In genomic region chr1:74296477-74296876, GRCm38 (mm10) we compare ENCODE assay signal across 8 mouse cellular contexts. TPM values are rescaled to one million over a fixed set of nuclear protein-coding genes. Genes with fewer than 3 reads are reported as not detected.
DNase-seq lines count a peak whose midpoint lies in the region; ATAC-seq and TF ChIP-seq lines count a peak whose summit lies in the region.

No protein-coding gene starts in this region.

- peaks cover 27% of the 10 kb centered on the region for H3K36me3 ChIP-seq in intestine, postnatal 0 days (ENCODE audit: control insufficient read depth, insufficient read depth)
- peaks cover 34% of the 10 kb centered on the region for H3K36me3 ChIP-seq in neural tube, embryonic 13.5 days

- intact Hi-C loops in left cerebral cortex, adult 2 months (cut with DNase I) = no loop called here
- intact Hi-C loops in left cerebral cortex, postnatal 4 days (cut with DNase I) = loop anchor here (10.0 kb wide), 1 partner anchor 158 kb away; no protein-coding TSS in a partner anchor

- no peaks in the 10 kb centered on the region for H3K27me3 ChIP-seq in intestine, postnatal 0 days (replicated peaks; ENCODE audit: control insufficient read depth, insufficient read depth, low read length)
- peaks cover 1% of the 10 kb centered on the region; the same call in 1 of the 2 replicates for H3K27me3 ChIP-seq in neural tube, embryonic 13.5 days

- TF ChIP-seq CTCF in left cerebral cortex, adult 2 months (IDR thresholded peaks at IDR 0.05) = no peak
- no peak for TF ChIP-seq CTCF in intestine, postnatal 0 days (IDR thresholded peaks at IDR 0.05; ENCODE audit: low read depth)

- peak overlapping the region; percentile 92 for H3K27ac ChIP-seq in left cerebral cortex, adult 2 months
- H3K27ac ChIP-seq in intestine, postnatal 0 days (ENCODE audit: low read depth, low read length) = peak overlapping the region; percentile 98
- peak overlapping the region; percentile 90 for H3K27ac ChIP-seq in neural tube, embryonic 13.5 days (replicated peaks)

- WGBS in intestine, postnatal 0 days = 15% methylated on average over 6 of the region's 6 CpGs
- WGBS in neural tube, embryonic 13.5 days = 70% methylated on average over 6 of the region's 6 CpGs

- no peaks in the 10 kb centered on the region for H3K9me3 ChIP-seq in intestine, postnatal 0 days (ENCODE audit: control insufficient read depth)
- H3K9me3 ChIP-seq in neural tube, embryonic 13.5 days = no peaks in the 10 kb centered on the region

- H3K4me1 ChIP-seq in intestine, postnatal 0 days (replicated peaks; ENCODE audit: control insufficient read depth, insufficient read depth, low read length) = peaks cover 50% of the 10 kb centered on the region
- H3K4me1 ChIP-seq in neural tube, embryonic 13.5 days (replicated peaks) = peaks cover 30% of the 10 kb centered on the region

- peak overlapping the region; percentile 70 for H3K4me2 ChIP-seq in intestine, postnatal 0 days (replicated peaks; ENCODE audit: low read depth)
- peak overlapping the region; percentile 38; the same call in 1 of the 2 replicates for H3K4me2 ChIP-seq in neural tube, embryonic 13.5 days

- peak; percentile 46 for DNase-seq in adrenal gland, adult 2 months
- DNase-seq in adrenal gland, postnatal 14 days = no peak
- DNase-seq in left cerebral cortex, adult 2 months (ENCODE audit: extremely low spot score in 1 of 2, low spot score in 2 of 2) = no peak
- no peak for DNase-seq in left cerebral cortex, postnatal 4 days
- no peak for DNase-seq in B cell, adult 2 months

- ATAC-seq in intestine, postnatal 0 days = no peak
- no peak for ATAC-seq in neural tube, embryonic 13.5 days (ENCODE audit: low read depth)
- ATAC-seq in CD4-positive, CD25-positive, alpha-beta regulatory T cell, adult 4 months = no peak

- peak overlapping the region; percentile 53 for H3K9ac ChIP-seq in intestine, postnatal 0 days (ENCODE audit: low read depth, low read length)
- H3K9ac ChIP-seq in neural tube, embryonic 13.5 days = peak overlapping the region; percentile 58

- peak overlapping the region; percentile 22; the same call in 1 of the 2 replicates for H3K4me3 ChIP-seq in left cerebral cortex, adult 2 months
- peak overlapping the region; percentile 33 for H3K4me3 ChIP-seq in intestine, postnatal 0 days (ENCODE audit: low read depth, low read length)
- no peak overlapping the region for H3K4me3 ChIP-seq in neural tube, embryonic 13.5 days

RNA-seq across cellular contexts. Expression of gene Tmbim1, which starts 8.9 kb away (rescaled TPM):
- total RNA-seq in adrenal gland, adult 2 months (2021) = 100 to 1,000 TPM in 1 of 2 experiments, 10 to 100 TPM in 1; 98.3 to 115 TPM
- polyA plus RNA-seq in adrenal gland, adult 2 months (2012; rRNA removed) = 834 and 852 TPM in 2 replicates
- total RNA-seq in adrenal gland, postnatal 14 days (2021) = 66.7 and 82.3 TPM in 2 replicates
- total RNA-seq in left cerebral cortex, adult 2 months (2021) = 10 to 100 TPM; 19.4 to 22.0 TPM
- 1 to 10 TPM; 5.2 to 5.3 TPM for total RNA-seq in left cerebral cortex, postnatal 4 days (2021)
- 47.4 and 49.1 TPM in 2 replicates for polyA plus RNA-seq in intestine, postnatal 0 days (2015; fragmentation: Nextera tagmentation; extraction: Ambion mirVana)
- polyA plus RNA-seq in neural tube, embryonic 13.5 days (2015; fragmentation: Nextera tagmentation; extraction: Ambion mirVana) = 9.0 and 10.9 TPM in 2 replicates
- 10 to 100 TPM; 16.7 to 27.5 TPM for polyA plus RNA-seq in CD4-positive, CD25-positive, alpha-beta regulatory T cell, adult 4 months (2017; shearing (Covaris generic))

RNA-seq across cellular contexts. Expression of gene Pnkd, which starts 11.7 kb away (rescaled TPM):
- total RNA-seq in adrenal gland, adult 2 months (2021) = 10 to 100 TPM; 61.1 to 85.1 TPM
- polyA plus RNA-seq in adrenal gland, adult 2 months (2012; rRNA removed) = 92.9 and 106 TPM in 2 replicates
- 111 and 115 TPM in 2 replicates for total RNA-seq in adrenal gland, postnatal 14 days (2021)
- total RNA-seq in left cerebral cortex, adult 2 months (2021) = 100 to 1,000 TPM; 155 to 164 TPM
- total RNA-seq in left cerebral cortex, postnatal 4 days (2021) = 10 to 100 TPM; 98.6 to 99.4 TPM
- 103 and 107 TPM in 2 replicates for polyA plus RNA-seq in intestine, postnatal 0 days (2015; fragmentation: Nextera tagmentation; extraction: Ambion mirVana)
- polyA plus RNA-seq in neural tube, embryonic 13.5 days (2015; fragmentation: Nextera tagmentation; extraction: Ambion mirVana) = 104 and 119 TPM in 2 replicates
- 10 to 100 TPM; 78.8 to 83.8 TPM for polyA plus RNA-seq in CD4-positive, CD25-positive, alpha-beta regulatory T cell, adult 4 months (2017; shearing (Covaris generic))

RNA-seq across cellular contexts. Expression of gene Aamp, which starts 11.9 kb away (rescaled TPM):
- total RNA-seq in adrenal gland, adult 2 months (2021) = 100 to 1,000 TPM; 144 to 177 TPM
- polyA plus RNA-seq in adrenal gland, adult 2 months (2012; rRNA removed) = 180 and 188 TPM in 2 replicates
- 155 and 165 TPM in 2 replicates for total RNA-seq in adrenal gland, postnatal 14 days (2021)
- total RNA-seq in left cerebral cortex, adult 2 months (2021) = 100 to 1,000 TPM; 140 to 143 TPM
- total RNA-seq in left cerebral cortex, postnatal 4 days (2021) = 100 to 1,000 TPM; 122 to 124 TPM
- polyA plus RNA-seq in intestine, postnatal 0 days (2015; fragmentation: Nextera tagmentation; extraction: Ambion mirVana) = 130 and 136 TPM in 2 replicates
- polyA plus RNA-seq in neural tube, embryonic 13.5 days (2015; fragmentation: Nextera tagmentation; extraction: Ambion mirVana) = 195 and 200 TPM in 2 replicates
- 100 to 1,000 TPM; 205 to 288 TPM for polyA plus RNA-seq in CD4-positive, CD25-positive, alpha-beta regulatory T cell, adult 4 months (2017; shearing (Covaris generic))

RNA-seq across cellular contexts. Expression of gene Gpbar1, which starts 18.1 kb away (rescaled TPM):
- not detected for total RNA-seq in adrenal gland, adult 2 months (2021)
- 0.43 TPM in 1 of 2 replicates, not detected in the other for polyA plus RNA-seq in adrenal gland, adult 2 months (2012; rRNA removed)
- total RNA-seq in adrenal gland, postnatal 14 days (2021) = not detected in 2 replicates
- total RNA-seq in left cerebral cortex, adult 2 months (2021) = not detected
- not detected for total RNA-seq in left cerebral cortex, postnatal 4 days (2021)
- 0.78 and 0.93 TPM in 2 replicates for polyA plus RNA-seq in intestine, postnatal 0 days (2015; fragmentation: Nextera tagmentation; extraction: Ambion mirVana)
- 0.28 TPM in 1 of 2 replicates, not detected in the other for polyA plus RNA-seq in neural tube, embryonic 13.5 days (2015; fragmentation: Nextera tagmentation; extraction: Ambion mirVana)
- polyA plus RNA-seq in CD4-positive, CD25-positive, alpha-beta regulatory T cell, adult 4 months (2017; shearing (Covaris generic)) = 1 to 10 TPM in 1 of 2 experiments, not detected in 1; 1.1 TPM
